Mouse (Mus musculus): ENCODE results near the gene Stom.

DNA sequence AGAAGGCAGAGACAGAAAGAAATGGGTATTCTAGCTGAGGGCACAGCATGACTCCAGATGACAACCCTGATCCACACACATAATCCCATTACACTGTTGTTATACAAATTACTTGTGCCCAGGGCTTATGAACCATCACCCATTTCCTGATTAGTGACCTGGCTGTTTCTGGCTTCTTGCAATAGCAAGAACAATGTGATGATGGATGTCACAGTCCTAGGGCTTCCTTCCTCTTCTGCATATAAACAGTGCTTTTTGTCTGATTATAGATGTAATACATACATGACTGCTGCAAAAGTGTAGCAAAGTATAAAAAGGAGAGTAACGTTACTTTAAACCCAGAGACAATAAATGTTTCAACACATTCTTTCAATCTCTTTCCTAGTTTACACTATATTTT, 9.8 kb downstream of the Stom start:
- TF ChIP-seq CTCF (conservative IDR thresholded peaks at IDR 0.05; ENCODE audit: insufficient read depth, insufficient read length, low read depth, low read length): no peak
- TF ChIP-seq POLR2A (IDR thresholded peaks at IDR 0.05; ENCODE audit: low read depth, low read length): no peak

Data from kidney, adult 2 months (tissue).